Mouse (Mus musculus) kidney, adult 2 months (tissue): ENCODE results near the gene Gpr62.

ENCODE experiments used
- CTCF ChIP-seq: fragments of 200-500 bp; conservative IDR thresholded peaks from 2 replicates; pipeline ENCODE4 v1.5.1; 2011; ENCODE audit warnings: low read depth, mild to moderate bottlenecking, control low read depth, low read length, moderate library complexity, mixed read lengths; ENCODE audit not compliant: insufficient read depth, insufficient read length
- POLR2A ChIP-seq: fragments of 200-500 bp; IDR thresholded peaks from one replicate; pipeline ENCODE4 v1.6.1; 2011; ENCODE audit warnings: low read depth, low read length, control low read depth

DNA sequence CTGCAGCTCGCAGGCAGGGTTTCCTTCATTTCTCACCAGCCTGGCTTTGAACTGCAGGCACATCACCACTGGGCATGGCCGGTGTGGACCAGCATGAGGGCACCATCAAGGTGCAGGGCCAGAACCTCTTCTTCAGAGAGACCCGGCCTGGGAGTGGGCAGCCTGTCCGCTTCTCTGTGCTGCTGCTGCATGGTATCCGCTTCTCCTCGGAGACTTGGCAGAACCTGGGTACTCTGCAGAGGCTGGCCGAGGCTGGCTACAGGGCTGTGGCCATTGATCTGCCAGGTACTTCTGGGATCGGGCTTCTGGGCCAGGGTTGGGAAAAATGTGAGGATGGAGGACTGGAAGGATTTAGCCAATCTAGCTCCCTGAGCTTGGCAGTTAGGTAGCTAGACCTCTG lies 15.8 kb downstream of the Gpr62 start:
- TF ChIP-seq POLR2A (no peak), CTCF (no peak)
